Mouse (Mus musculus): ENCODE results near the gene Olfr32. TPM values are rescaled to one million over a fixed set of nuclear protein-coding genes. Genes with fewer than 3 reads are reported as not detected.
"Not testable (repeated sequence)": the region's sequence is repeated elsewhere in the genome, so short reads cannot be mapped to it uniquely, and the experiment has no call there.

Gene Olfr32
- polyA plus RNA-seq (2014; fragmentation: Nextera tagmentation; extraction: Ambion mirVana), result not detected in 2 replicates

DNA sequence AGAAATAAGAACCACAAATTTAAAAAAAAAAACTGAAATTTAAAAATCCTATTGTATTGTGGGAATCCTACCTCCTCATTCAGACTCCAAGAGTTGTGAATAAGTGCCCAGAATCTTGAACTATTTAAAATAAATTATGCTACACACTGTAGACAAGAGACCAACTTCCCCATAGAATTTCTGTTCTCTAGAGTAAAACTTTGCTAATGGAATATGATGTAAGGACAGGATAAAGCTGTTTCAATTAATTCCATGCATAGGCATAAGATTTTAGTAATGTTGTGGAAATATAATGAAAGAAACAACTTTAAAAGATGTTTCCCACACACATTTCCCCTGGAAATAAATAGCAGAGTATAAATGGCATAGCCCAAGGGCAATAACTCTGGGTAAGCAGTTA lies at the start of gene Olfr32:
Gene Olfr32 (minus strand): TSS at position 101 of the 400 bp plus-strand sequence.
- no peak for ATAC-seq (replicated peaks; ENCODE audit: low FRiP score)
- Histone ChIP-seq H3K27ac (ENCODE audit: low read depth, low read length) (no peak within 1 kb of the TSS), H3K4me3 (ENCODE audit: low read depth, low read length) (no peak within 1 kb of the TSS), H3K4me2 (ENCODE audit: low read depth, low read length, severe bottlenecking) (no peak within 1 kb of the TSS), H3K36me3 (ENCODE audit: control insufficient read depth, insufficient read depth, low read length) (no peaks in the 10 kb centered on the region), H3K9ac (ENCODE audit: low read length) (no peak within 1 kb of the TSS), H3K27me3 (ENCODE audit: control insufficient read depth, insufficient read depth, low read length) (no peaks in the 10 kb centered on the region), H3K9me3 (ENCODE audit: control insufficient read depth, low read length) (no peaks in the 10 kb centered on the region), H3K4me1 (replicated peaks; ENCODE audit: control insufficient read depth, insufficient read depth, low read length) (no peaks in the 10 kb centered on the region)
- no peak for DNase-seq (ENCODE audit: low spot score)

DNA sequence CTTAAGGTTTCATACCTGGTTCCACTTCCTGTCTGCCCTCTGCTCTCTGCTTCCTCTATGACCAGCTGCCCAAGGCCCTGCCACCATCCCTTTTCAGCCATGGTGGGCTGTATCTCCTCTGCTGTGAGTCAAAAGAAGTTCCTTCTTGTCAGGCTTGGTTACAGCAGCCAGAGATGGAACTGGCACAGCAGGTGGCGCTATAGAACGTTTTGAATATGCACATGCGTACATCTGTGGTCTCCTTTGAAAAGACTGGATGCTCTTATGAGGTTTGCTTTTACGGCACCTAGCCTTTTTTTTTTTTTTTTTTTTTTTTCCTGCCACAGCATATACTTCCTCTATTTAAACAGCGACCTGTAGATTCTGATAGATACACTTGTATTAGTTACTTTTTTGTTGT lies 45.0 kb upstream of the Olfr32 start:
- not testable (repeated sequence) for H3K9ac ChIP-seq (ENCODE audit: low read length); H3K36me3 ChIP-seq (ENCODE audit: control insufficient read depth, insufficient read depth, low read length); H3K9me3 ChIP-seq (ENCODE audit: control insufficient read depth, low read length); H3K27me3 ChIP-seq (ENCODE audit: control insufficient read depth, insufficient read depth, low read length); H3K27ac ChIP-seq (ENCODE audit: low read depth, low read length); ATAC-seq (replicated peaks; ENCODE audit: low FRiP score); DNase-seq (ENCODE audit: low spot score); H3K4me2 ChIP-seq (ENCODE audit: low read depth, low read length, severe bottlenecking); H3K4me1 ChIP-seq (replicated peaks; ENCODE audit: control insufficient read depth, insufficient read depth, low read length); H3K4me3 ChIP-seq (ENCODE audit: low read depth, low read length)
- WGBS, result no CpG with 5 or more reads among the region's 5 CpGs

GRCm38 (mm10) chr2:90186082-90186481 lies 44.0 kb upstream of the Olfr32 start:
- H3K36me3 ChIP-seq (ENCODE audit: control insufficient read depth, insufficient read depth, low read length); H3K9me3 ChIP-seq (ENCODE audit: control insufficient read depth, low read length); H3K9ac ChIP-seq (ENCODE audit: low read length); H3K4me1 ChIP-seq (replicated peaks; ENCODE audit: control insufficient read depth, insufficient read depth, low read length); H3K4me3 ChIP-seq (ENCODE audit: low read depth, low read length); DNase-seq (ENCODE audit: low spot score); H3K27ac ChIP-seq (ENCODE audit: low read depth, low read length); ATAC-seq (replicated peaks; ENCODE audit: low FRiP score); H3K4me2 ChIP-seq (ENCODE audit: low read depth, low read length, severe bottlenecking); H3K27me3 ChIP-seq (ENCODE audit: control insufficient read depth, insufficient read depth, low read length): not testable (repeated sequence)
- no CpG with 5 or more reads among the region's 4 CpGs for WGBS

- Histone ChIP-seq H3K4me3 (ENCODE audit: low read depth, low read length) (no peak overlapping the region), H3K9ac (ENCODE audit: low read length) (no peak overlapping the region), H3K27me3 (ENCODE audit: control insufficient read depth, insufficient read depth, low read length) (no peaks in the 10 kb centered on the region), H3K4me2 (ENCODE audit: low read depth, low read length, severe bottlenecking) (no peak overlapping the region), H3K4me1 (replicated peaks; ENCODE audit: control insufficient read depth, insufficient read depth, low read length) (no peaks in the 10 kb centered on the region), H3K9me3 (ENCODE audit: control insufficient read depth, low read length) (no peaks in the 10 kb centered on the region), H3K27ac (ENCODE audit: low read depth, low read length) (no peak overlapping the region), H3K36me3 (ENCODE audit: control insufficient read depth, insufficient read depth, low read length) (no peaks in the 10 kb centered on the region)
- WGBS, result 93% methylated on average over 9 of the region's 9 CpGs
- ATAC-seq (replicated peaks; ENCODE audit: low FRiP score) (no peak), DNase-seq (ENCODE audit: low spot score) (no peak)
These were observed 11.8 kb upstream of the Olfr32 start for GRCm38 (mm10) chr2:90153916-90154315.

- no peak within 1 kb of the TSS for H3K27ac ChIP-seq (ENCODE audit: low read depth, low read length)
- no peaks in the 10 kb centered on the region for H3K27me3 ChIP-seq (ENCODE audit: control insufficient read depth, insufficient read depth, low read length)
- H3K9me3 ChIP-seq (ENCODE audit: control insufficient read depth, low read length), result no peaks in the 10 kb centered on the region
- H3K9ac ChIP-seq (ENCODE audit: low read length), result no peak within 1 kb of the TSS
- H3K4me1 ChIP-seq (replicated peaks; ENCODE audit: control insufficient read depth, insufficient read depth, low read length), result no peaks in the 10 kb centered on the region
- WGBS, result 89% methylated on average over 3 of the region's 3 CpGs
- no peaks in the 10 kb centered on the region for H3K36me3 ChIP-seq (ENCODE audit: control insufficient read depth, insufficient read depth, low read length)
- no peak within 1 kb of the TSS for H3K4me2 ChIP-seq (ENCODE audit: low read depth, low read length, severe bottlenecking)
- ATAC-seq (replicated peaks; ENCODE audit: low FRiP score) (no peak), DNase-seq (ENCODE audit: low spot score) (no peak)
- no peak within 1 kb of the TSS for H3K4me3 ChIP-seq (ENCODE audit: low read depth, low read length)
These were observed 10.9 kb upstream of the Olfr32 start, which contains the start of gene Olfr1270 for GRCm38 (mm10) chr2:90152991-90153390. TSS of gene Olfr1270 (minus strand) at chr2:90153091.

GRCm38 (mm10) chr2:90121312-90121711 lies 20.8 kb downstream of the Olfr32 start, which contains the start of gene Olfr1269:
TSS of gene Olfr1269 (minus strand) at chr2:90121412.
- H3K27ac ChIP-seq (ENCODE audit: low read depth, low read length), result no peak within 1 kb of the TSS
- no peaks in the 10 kb centered on the region for H3K36me3 ChIP-seq (ENCODE audit: control insufficient read depth, insufficient read depth, low read length)
- no peak within 1 kb of the TSS for H3K9ac ChIP-seq (ENCODE audit: low read length)
- DNase-seq (ENCODE audit: low spot score) (no peak), ATAC-seq (replicated peaks; ENCODE audit: low FRiP score) (no peak)
- H3K4me3 ChIP-seq (ENCODE audit: low read depth, low read length), result no peak within 1 kb of the TSS
- 93% methylated on average over 1 of the region's 1 CpGs for WGBS
- H3K4me1 ChIP-seq (replicated peaks; ENCODE audit: control insufficient read depth, insufficient read depth, low read length), result no peaks in the 10 kb centered on the region
- no peak within 1 kb of the TSS for H3K4me2 ChIP-seq (ENCODE audit: low read depth, low read length, severe bottlenecking)
- no peaks in the 10 kb centered on the region for H3K9me3 ChIP-seq (ENCODE audit: control insufficient read depth, low read length)
- no peaks in the 10 kb centered on the region for H3K27me3 ChIP-seq (ENCODE audit: control insufficient read depth, insufficient read depth, low read length)

Other genes with a start within 250 kb of the Olfr32 start
- gene Olfr1258, start 215.0 kb downstream of the Olfr32 start, polyA plus RNA-seq (2014; fragmentation: Nextera tagmentation; extraction: Ambion mirVana), result not detected in 2 replicates
- gene Olfr1259, start 193.6 kb downstream of the Olfr32 start, polyA plus RNA-seq (2014; fragmentation: Nextera tagmentation; extraction: Ambion mirVana), result not detected in 2 replicates
- not detected in 2 replicates for gene Olfr1260, start 168.0 kb downstream of the Olfr32 start, polyA plus RNA-seq (2014; fragmentation: Nextera tagmentation; extraction: Ambion mirVana)
- not detected in 2 replicates for gene Olfr1261, start 151.1 kb downstream of the Olfr32 start, polyA plus RNA-seq (2014; fragmentation: Nextera tagmentation; extraction: Ambion mirVana)
- gene Olfr1262, start 142.2 kb downstream of the Olfr32 start, polyA plus RNA-seq (2014; fragmentation: Nextera tagmentation; extraction: Ambion mirVana), result not detected in 2 replicates
- gene Olfr1263, start 130.2 kb downstream of the Olfr32 start, polyA plus RNA-seq (2014; fragmentation: Nextera tagmentation; extraction: Ambion mirVana), result not detected in 2 replicates
- gene Olfr1264, start 116.7 kb downstream of the Olfr32 start, polyA plus RNA-seq (2014; fragmentation: Nextera tagmentation; extraction: Ambion mirVana), result not detected in 2 replicates
- gene Olfr1265, start 107.0 kb downstream of the Olfr32 start, polyA plus RNA-seq (2014; fragmentation: Nextera tagmentation; extraction: Ambion mirVana), result not detected in 2 replicates
- gene Olfr140, start 78.7 kb downstream of the Olfr32 start, polyA plus RNA-seq (2014; fragmentation: Nextera tagmentation; extraction: Ambion mirVana), result not detected in 2 replicates
- not detected in 2 replicates for gene Olfr1269, start 20.9 kb downstream of the Olfr32 start, polyA plus RNA-seq (2014; fragmentation: Nextera tagmentation; extraction: Ambion mirVana)
- gene Olfr1270, start 10.8 kb upstream of the Olfr32 start, polyA plus RNA-seq (2014; fragmentation: Nextera tagmentation; extraction: Ambion mirVana), result not detected in 2 replicates
- gene Olfr1506, start 82.2 kb upstream of the Olfr32 start, polyA plus RNA-seq (2014; fragmentation: Nextera tagmentation; extraction: Ambion mirVana), result not detected in 2 replicates
- gene Olfr142, start 115.3 kb upstream of the Olfr32 start, polyA plus RNA-seq (2014; fragmentation: Nextera tagmentation; extraction: Ambion mirVana), result not detected in 2 replicates
- not detected in 2 replicates for gene Olfr1271, start 128.7 kb upstream of the Olfr32 start, polyA plus RNA-seq (2014; fragmentation: Nextera tagmentation; extraction: Ambion mirVana)
- not detected in 2 replicates for gene Olfr1272, start 150.5 kb upstream of the Olfr32 start, polyA plus RNA-seq (2014; fragmentation: Nextera tagmentation; extraction: Ambion mirVana)
- not detected in 2 replicates for gene Gm13769, start 179.9 kb upstream of the Olfr32 start, polyA plus RNA-seq (2014; fragmentation: Nextera tagmentation; extraction: Ambion mirVana)